Mouse (Mus musculus) C2C12 (cell line): Measurements from ENCODE around the gene Bcl2l13. TPM values are rescaled to one million over a fixed set of nuclear protein-coding genes. Genes with fewer than 3 reads are reported as not detected.

Source experiments
- H3K27me3 ChIP-seq: one replicate; pipeline ENCODE4 v1.6.1; 2011; ENCODE audit not compliant: control insufficient read depth, insufficient read depth, insufficient read length
- H3K36me3 ChIP-seq: one replicate; pipeline ENCODE4 v1.6.1; 2011; ENCODE audit not compliant: control insufficient read depth, insufficient read depth
- H3K4me3 ChIP-seq: one replicate; pipeline ENCODE4 v1.5.1; 2011; ENCODE audit warnings: mild to moderate bottlenecking, control low read depth; ENCODE audit not compliant: poor library complexity, insufficient read depth, severe bottlenecking
- H3K79me2 ChIP-seq: one replicate; pipeline ENCODE4 v1.6.1; 2011; ENCODE audit not compliant: control insufficient read depth, insufficient read depth
- H3K79me3 ChIP-seq: one replicate; pipeline ENCODE4 v1.6.1; 2011; ENCODE audit warnings: low read depth, control low read depth
- H3ac ChIP-seq: one replicate; pipeline ENCODE3; 2011; ENCODE audit warnings: low read depth; ENCODE audit not compliant: control insufficient read depth, insufficient read length
- CEBPB ChIP-seq: IDR thresholded peaks from one replicate; pipeline ENCODE4 v1.6.1; 2011; ENCODE audit warnings: low read depth, mild to moderate bottlenecking, control low read depth, moderate library complexity
- CTCF ChIP-seq: IDR thresholded peaks from one replicate; pipeline ENCODE4 v1.5.1; 2011; ENCODE audit not compliant: control insufficient read depth, insufficient read depth, insufficient read length
- FOSL1 ChIP-seq: IDR thresholded peaks from one replicate; pipeline ENCODE4 v1.8.0; 2011; ENCODE audit warnings: mild to moderate bottlenecking, low read length; ENCODE audit not compliant: poor library complexity, insufficient read depth, severe bottlenecking
- MAX ChIP-seq: IDR thresholded peaks from one replicate; pipeline ENCODE4 v1.6.1; 2011; ENCODE audit warnings: mild to moderate bottlenecking, control low read depth
- MYOD1 ChIP-seq: IDR thresholded peaks from one replicate; pipeline ENCODE4 v1.6.1; 2011; ENCODE audit warnings: low read depth; ENCODE audit not compliant: control insufficient read depth, insufficient read length
- MYOG ChIP-seq: IDR thresholded peaks from one replicate; pipeline ENCODE4 v1.6.1; 2011; ENCODE audit not compliant: control insufficient read depth, insufficient read length; ENCODE audit errors: extremely low read depth
- USF1 ChIP-seq: IDR thresholded peaks from one replicate; pipeline ENCODE4 v1.6.1; 2011; ENCODE audit warnings: low read depth, mild to moderate bottlenecking, control low read depth, moderate library complexity
- microRNA-seq: library from miRNA; unstranded; fragments of <30 nt; microRNA quantifications from one replicate; pipeline ENCODE4, GENCODE M21; 2019; ENCODE audit warnings: borderline microRNAs expressed
- polyA plus RNA-seq: library from polyadenylated mRNA; unstranded; fragments of >200 nt; fragmentation: generic; extraction: Trizol; gene quantifications from one replicate; pipeline ENCODE4 v1.2.1, GENCODE M21; 2012; ENCODE audit warnings: missing spikeins

Bcl2l13 gene
- polyA plus RNA-seq, 1 experiment = 24.6 TPM

GRCm38 (mm10) chr6:120940446-120941083 lies 104.6 kb downstream of the Bcl2l13 start:
- TF ChIP-seq USF1 (no peak), CTCF (no peak), MYOG (no peak), CEBPB (no peak), MYOD1 (no peak), FOSL1 (no peak), MAX (no peak)
- Histone ChIP-seq H3K79me2 (no peaks in the 10 kb centered on the region), H3ac (no peak overlapping the region), H3K36me3 (no peaks in the 10 kb centered on the region), H3K27me3 (no peaks in the 10 kb centered on the region), H3K4me3 (no peak overlapping the region), H3K79me3 (no peaks in the 10 kb centered on the region)

GRCm38 (mm10) chr6:120941084-120941481 lies 105.1 kb downstream of the Bcl2l13 start:
- TF ChIP-seq FOSL1 = no peak
- no peak for TF ChIP-seq USF1
- TF ChIP-seq CTCF = no peak
- no peak overlapping the region for H3ac ChIP-seq
- H3K79me3 ChIP-seq = no peaks in the 10 kb centered on the region
- no peaks in the 10 kb centered on the region for H3K36me3 ChIP-seq
- H3K27me3 ChIP-seq = no peaks in the 10 kb centered on the region
- no peaks in the 10 kb centered on the region for H3K79me2 ChIP-seq
- H3K4me3 ChIP-seq = no peak overlapping the region

- H3K36me3 ChIP-seq = no peaks in the 10 kb centered on the region
- H3K79me2 ChIP-seq = no peaks in the 10 kb centered on the region
- H3ac ChIP-seq = no peak overlapping the region
- no peak overlapping the region for H3K4me3 ChIP-seq
- TF ChIP-seq CEBPB = no peak
- no peak for TF ChIP-seq USF1
- no peak for TF ChIP-seq FOSL1
- no peaks in the 10 kb centered on the region for H3K27me3 ChIP-seq
- no peaks in the 10 kb centered on the region for H3K79me3 ChIP-seq
Observed at GRCm38 (mm10) chr6:120941575-120941974, 105.6 kb downstream of the Bcl2l13 start.

Small RNA genes lying within 50 kb of the gene (microRNA-seq; reads per million reads assigned to microRNA genes)
- gene Gm25193 = not detected

Other genes starting within 250 kb of the Bcl2l13 start
- gene Cecr2, start 169.8 kb upstream of the Bcl2l13 start, polyA plus RNA-seq = 0.01 TPM
- gene Slc25a18, start 62.6 kb upstream of the Bcl2l13 start, polyA plus RNA-seq = 0.07 TPM
- gene Atp6v1e1, start 13.4 kb upstream of the Bcl2l13 start, polyA plus RNA-seq = 90.1 TPM
- 48.1 TPM for gene Bid, start 80.6 kb downstream of the Bcl2l13 start, polyA plus RNA-seq